Mouse (Mus musculus) heart, adult 2 months (tissue): ENCODE measurements around the gene Gm37240.

Experiments
- CTCF ChIP-seq: fragments of 200-600 bp; IDR thresholded peaks from 2 replicates; pipeline ENCODE4 v1.8.1; 2022; ENCODE audit warnings: antibody characterized with exemption, mild to moderate bottlenecking, moderate library complexity
- POLR2A ChIP-seq: fragments of 200-500 bp; IDR thresholded peaks from 2 replicates; pipeline ENCODE4 v1.6.1; 2011; ENCODE audit warnings: mild to moderate bottlenecking, low read depth, low read length, control low read depth; ENCODE audit not compliant: insufficient read depth

DNA sequence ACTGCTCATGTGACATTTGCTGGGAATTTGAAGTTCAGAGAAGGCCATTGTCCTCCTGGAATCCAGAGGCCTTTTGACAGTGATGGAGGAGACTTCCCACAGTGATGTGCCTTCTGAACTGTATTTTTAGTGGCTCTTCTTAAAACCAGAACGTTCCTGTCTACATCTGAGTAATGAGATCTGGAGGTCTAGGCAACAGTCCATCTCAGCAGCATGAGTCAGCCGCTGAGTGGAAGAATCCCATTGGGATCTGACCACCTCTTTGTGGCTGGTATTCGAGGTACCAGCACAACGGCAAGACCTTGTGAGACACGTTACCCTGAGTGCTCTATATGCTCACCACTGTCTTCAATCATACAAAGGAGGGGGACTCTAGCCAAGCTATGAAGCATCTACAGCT lies 723.9 kb downstream of the Gm37240 start:
- TF ChIP-seq CTCF, result no peak
- no peak for TF ChIP-seq POLR2A
